Mouse (Mus musculus): Measurements from ENCODE around the gene G6pc3. TPM values are rescaled to one million over a fixed set of nuclear protein-coding genes. Genes with fewer than 3 reads are reported as not detected.

G6pc3 gene
- total RNA-seq, 2 experiments from 2014 or later: 61.8 to 144 TPM

DNA sequence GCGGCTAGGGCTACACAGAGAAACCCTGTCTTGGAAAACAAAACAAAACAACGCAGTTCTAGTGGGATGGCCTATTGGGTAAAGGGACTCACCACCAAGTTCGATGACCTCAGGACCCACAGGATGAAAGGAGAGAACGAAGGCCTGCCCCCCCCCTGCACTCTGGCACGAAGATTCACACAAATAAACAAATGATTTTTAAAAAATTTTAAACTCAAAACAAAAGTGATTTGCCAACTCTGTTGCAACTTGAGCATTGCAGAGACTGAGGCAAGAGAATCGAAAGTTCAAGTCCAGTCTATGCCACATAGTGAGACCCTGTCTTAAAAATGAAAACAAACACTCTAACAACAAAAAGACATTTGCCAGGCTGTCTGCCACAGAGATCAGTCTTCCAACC is 51.2 kb downstream of the G6pc3 start:
- no peak for ATAC-seq (replicated peaks; ENCODE audit: poor library complexity)

GRCm38 (mm10) chr11:102241246-102241645 is 51.8 kb downstream of the G6pc3 start:
- ATAC-seq (replicated peaks; ENCODE audit: poor library complexity): no peak

DNA sequence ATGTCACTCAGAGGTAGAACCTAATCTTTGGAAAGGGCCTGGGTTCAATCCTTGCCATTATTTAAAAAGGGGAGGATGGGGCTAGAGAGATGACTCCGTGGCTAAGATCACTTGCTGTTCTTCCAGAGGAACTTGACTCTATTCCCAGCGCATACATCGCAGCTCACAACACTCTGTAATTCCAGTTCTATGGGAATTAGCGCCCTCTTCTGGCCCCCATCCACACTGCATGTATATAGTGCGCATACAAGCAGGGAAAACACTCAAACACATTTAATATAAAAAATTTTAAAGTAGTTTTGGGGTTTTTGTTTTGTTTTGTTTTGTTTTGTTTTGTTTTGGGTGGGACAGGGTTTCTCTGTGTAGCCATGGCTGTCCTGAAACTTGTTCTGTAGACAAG is 52.5 kb downstream of the G6pc3 start:
- ATAC-seq (replicated peaks; ENCODE audit: poor library complexity): no peak

Other genes starting within 250 kb of the G6pc3 start
- gene Sost, start 222.6 kb upstream of the G6pc3 start, total RNA-seq (2015): not detected in 2 replicates
- not detected in 2 replicates for gene Sost, start 222.6 kb upstream of the G6pc3 start, total RNA-seq (2017)
- not detected in 2 replicates for gene Cfap97d1, start 205.3 kb upstream of the G6pc3 start, total RNA-seq (2015)
- not detected in 2 replicates for gene Cfap97d1, start 205.3 kb upstream of the G6pc3 start, total RNA-seq (2017)
- 3.4 and 4.7 TPM in 2 replicates for gene Dusp3, start 202.6 kb upstream of the G6pc3 start, total RNA-seq (2015)
- 1.4 and 4.1 TPM in 2 replicates for gene Dusp3, start 202.6 kb upstream of the G6pc3 start, total RNA-seq (2017)
- gene Mpp3, start 161.2 kb upstream of the G6pc3 start, total RNA-seq (2015): not detected in 2 replicates
- gene Mpp3, start 161.2 kb upstream of the G6pc3 start, total RNA-seq (2017): not detected in 2 replicates
- 0.66 and 1.3 TPM in 2 replicates for gene Cd300lg, start 148.1 kb upstream of the G6pc3 start, total RNA-seq (2015)
- 0.71 and 1.1 TPM in 2 replicates for gene Cd300lg, start 148.1 kb upstream of the G6pc3 start, total RNA-seq (2017)
- gene Mpp2, start 101.1 kb upstream of the G6pc3 start, total RNA-seq (2015): 0.22 and 0.24 TPM in 2 replicates
- gene Mpp2, start 101.1 kb upstream of the G6pc3 start, total RNA-seq (2017): 0.08 and 0.71 TPM in 2 replicates
- gene Ppy, start 88.3 kb upstream of the G6pc3 start, total RNA-seq (2015): not detected in 2 replicates
- not detected in 2 replicates for gene Ppy, start 88.3 kb upstream of the G6pc3 start, total RNA-seq (2017)
- gene Pyy, start 81.8 kb upstream of the G6pc3 start, total RNA-seq (2015): not detected in 2 replicates
- not detected in 2 replicates for gene Pyy, start 81.8 kb upstream of the G6pc3 start, total RNA-seq (2017)
- 0.29 and 0.39 TPM in 2 replicates for gene Nags, start 44.1 kb upstream of the G6pc3 start, total RNA-seq (2015)
- 0.20 TPM in 1 of 2 replicates, not detected in the other for gene Nags, start 44.1 kb upstream of the G6pc3 start, total RNA-seq (2017)
- 8.1 and 11.5 TPM in 2 replicates for gene Tmem101, start 33.2 kb upstream of the G6pc3 start, total RNA-seq (2015)
- gene Tmem101, start 33.2 kb upstream of the G6pc3 start, total RNA-seq (2017): 14.9 and 17.5 TPM in 2 replicates
- gene Lsm12, start 4.3 kb upstream of the G6pc3 start, total RNA-seq (2015): 127 and 133 TPM in 2 replicates
- gene Lsm12, start 4.3 kb upstream of the G6pc3 start, total RNA-seq (2017): 67.8 and 79.1 TPM in 2 replicates
- gene Hdac5, start 40.5 kb downstream of the G6pc3 start, total RNA-seq (2015): 18.6 and 20.6 TPM in 2 replicates
- 18.7 and 22.1 TPM in 2 replicates for gene Hdac5, start 40.5 kb downstream of the G6pc3 start, total RNA-seq (2017)
- 20.7 and 21.1 TPM in 2 replicates for gene BC030867, start 59.3 kb downstream of the G6pc3 start, total RNA-seq (2015)
- gene BC030867, start 59.3 kb downstream of the G6pc3 start, total RNA-seq (2017): 5.9 and 6.7 TPM in 2 replicates
- 1.5 and 2.0 TPM in 2 replicates for gene Asb16, start 79.1 kb downstream of the G6pc3 start, total RNA-seq (2015)
- 0.54 and 0.58 TPM in 2 replicates for gene Asb16, start 79.1 kb downstream of the G6pc3 start, total RNA-seq (2017)
- gene Tmub2, start 95.3 kb downstream of the G6pc3 start, total RNA-seq (2015): 15.3 and 16.3 TPM in 2 replicates
- 21.4 and 24.8 TPM in 2 replicates for gene Tmub2, start 95.3 kb downstream of the G6pc3 start, total RNA-seq (2017)
- 19.0 and 19.1 TPM in 2 replicates for gene Atxn7l3, start 107.0 kb downstream of the G6pc3 start, total RNA-seq (2015)
- gene Atxn7l3, start 107.0 kb downstream of the G6pc3 start, total RNA-seq (2017): 19.5 and 25.6 TPM in 2 replicates
- 31.7 and 34.1 TPM in 2 replicates for gene Ubtf, start 130.1 kb downstream of the G6pc3 start, total RNA-seq (2015)
- 131 and 155 TPM in 2 replicates for gene Ubtf, start 130.1 kb downstream of the G6pc3 start, total RNA-seq (2017)
- 1.1 and 2.0 TPM in 2 replicates for gene Slc4a1, start 176.6 kb downstream of the G6pc3 start, total RNA-seq (2015)
- gene Slc4a1, start 176.6 kb downstream of the G6pc3 start, total RNA-seq (2017): 0.61 and 0.62 TPM in 2 replicates
- not detected in 2 replicates for gene Rundc3a, start 203.8 kb downstream of the G6pc3 start, total RNA-seq (2015)
- gene Rundc3a, start 203.8 kb downstream of the G6pc3 start, total RNA-seq (2017): not detected in 2 replicates
- 95.5 and 124 TPM in 2 replicates for gene Slc25a39, start 218.3 kb downstream of the G6pc3 start, total RNA-seq (2015)
- gene Slc25a39, start 218.3 kb downstream of the G6pc3 start, total RNA-seq (2017): 48.7 and 52.7 TPM in 2 replicates
- gene Grn, start 240.7 kb downstream of the G6pc3 start, total RNA-seq (2015): 119 and 136 TPM in 2 replicates
- 44.0 and 45.4 TPM in 2 replicates for gene Grn, start 240.7 kb downstream of the G6pc3 start, total RNA-seq (2017)

Measured in megakaryocyte progenitor cell, adult 5-6 weeks (primary cell).